Mouse (Mus musculus): ENCODE results near the gene Slc10a1.
A peak's percentile ranks its signal among the peaks of the same experiment; 100 is the strongest.

Gene Slc10a1

DNA sequence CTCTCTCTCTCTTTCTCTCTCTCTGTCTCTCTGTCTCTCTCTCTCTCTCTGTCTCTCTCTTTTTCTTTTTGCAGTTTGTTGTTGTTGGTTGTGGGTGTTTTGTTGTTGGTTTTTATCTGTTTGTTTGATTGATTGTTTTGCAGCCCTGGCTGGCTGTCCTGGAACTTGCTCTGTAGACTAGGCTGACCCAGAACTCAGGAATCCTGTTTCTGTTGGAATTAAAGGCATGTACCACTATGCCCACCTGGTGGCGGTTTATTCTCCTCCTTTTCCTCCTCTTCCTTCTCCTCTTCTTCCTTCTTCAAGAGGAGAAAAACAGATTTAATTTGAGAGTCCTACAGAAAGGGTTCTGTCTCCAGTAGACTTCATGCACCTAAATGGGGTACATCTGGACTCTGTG is 41.0 kb downstream of the Slc10a1 start:
- DNase-seq (ENCODE audit: low spot score in 2 of 2), result no peak

GRCm38 (mm10) chr12:80926550-80926949 is 42.0 kb downstream of the Slc10a1 start:
- no peak for DNase-seq (ENCODE audit: low spot score in 2 of 2)

GRCm38 (mm10) chr12:80925919-80926318 is 42.6 kb downstream of the Slc10a1 start:
- no peak for DNase-seq (ENCODE audit: low spot score in 2 of 2)

- peak; percentile 55 to 71 for DNase-seq (ENCODE audit: low spot score in 2 of 2)
Observed at GRCm38 (mm10) chr12:80924205-80924604, 44.3 kb downstream of the Slc10a1 start.

- no peak for DNase-seq (ENCODE audit: low spot score in 2 of 2)
Observed at GRCm38 (mm10) chr12:80923602-80924001, 44.9 kb downstream of the Slc10a1 start.

DNA sequence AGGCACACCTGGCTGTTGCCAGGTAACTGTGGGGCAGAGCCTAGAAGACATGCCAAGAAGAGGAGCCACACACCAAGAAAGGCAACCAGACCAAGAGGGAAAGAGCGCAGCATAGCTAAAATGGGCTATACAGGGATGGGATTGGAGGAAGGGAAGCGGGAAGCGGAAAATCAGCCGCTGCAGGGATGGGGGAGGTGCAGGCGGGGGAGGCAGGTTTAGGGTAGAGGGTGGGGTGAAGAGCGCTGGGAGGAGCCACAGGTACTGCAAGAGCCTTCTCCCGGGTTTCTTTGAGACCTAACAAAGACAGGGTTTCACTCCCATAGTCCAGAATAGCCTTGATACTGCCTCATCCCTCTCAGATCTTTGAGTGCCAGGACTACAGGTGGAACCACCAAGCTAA is 45.6 kb downstream of the Slc10a1 start:
- no peak for DNase-seq (ENCODE audit: low spot score in 2 of 2)

DNA sequence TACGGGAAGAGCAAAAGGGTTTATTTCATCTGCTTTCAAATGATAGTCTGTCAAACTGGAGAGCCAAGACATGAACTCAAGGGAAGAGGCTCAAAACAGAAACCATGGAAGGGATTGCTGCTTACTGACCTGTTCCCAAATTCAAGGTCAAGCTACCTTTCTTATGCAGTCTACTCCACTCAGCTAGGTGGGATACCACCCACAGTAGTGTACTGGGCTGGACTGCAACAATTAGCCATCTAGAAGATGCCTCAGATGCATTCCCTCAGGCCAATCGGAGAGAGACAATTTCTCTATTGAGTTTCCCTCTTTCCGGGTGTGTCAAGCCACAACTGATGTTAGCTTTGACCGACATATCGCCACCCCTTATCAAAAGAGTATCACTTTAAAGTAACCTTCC is 47.2 kb downstream of the Slc10a1 start:
- no peak for DNase-seq (ENCODE audit: low spot score in 2 of 2)

DNA sequence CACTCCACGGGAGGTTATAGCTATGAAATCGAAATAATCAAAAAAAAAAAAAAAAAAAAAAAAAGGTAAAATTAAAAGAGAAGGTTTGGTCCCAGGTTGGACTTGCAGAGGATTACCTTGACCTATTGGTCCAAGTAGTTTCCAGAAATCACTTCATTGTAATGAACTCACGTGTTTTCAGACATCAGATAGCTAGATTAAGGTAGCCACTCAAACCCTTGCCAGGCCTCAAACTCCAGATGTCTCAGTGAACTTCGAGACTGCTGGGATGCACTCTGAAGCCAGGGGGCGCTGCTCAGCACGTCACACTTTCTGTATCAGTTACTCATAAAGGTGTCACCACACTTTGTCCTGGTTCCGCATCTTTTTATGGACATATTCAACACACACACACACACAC is 50.7 kb downstream of the Slc10a1 start:
- no peak for DNase-seq (ENCODE audit: low spot score in 2 of 2)

- DNase-seq (ENCODE audit: low spot score in 2 of 2), result no peak
Observed at GRCm38 (mm10) chr12:80909631-80910030, 58.9 kb downstream of the Slc10a1 start.

Data from urinary bladder, adult 18-20 months (tissue).